Mouse (Mus musculus): ENCODE measurements around the gene Ppp1r9a.

Ppp1r9a gene

GRCm38 (mm10) chr6:5006283-5006946, 103.7 kb downstream of the Ppp1r9a start:
- DNase-seq (ENCODE audit: low read depth) = no peak

- DNase-seq (ENCODE audit: low read depth) = no peak
These were observed 105.4 kb downstream of the Ppp1r9a start for GRCm38 (mm10) chr6:5008166-5008565.

- DNase-seq (ENCODE audit: low read depth) = no peak
These were observed 105.9 kb downstream of the Ppp1r9a start for GRCm38 (mm10) chr6:5008603-5009002.

- no peak for DNase-seq (ENCODE audit: low read depth)
These were observed 108.1 kb downstream of the Ppp1r9a start for GRCm38 (mm10) chr6:5010553-5011416.

GRCm38 (mm10) chr6:5012794-5013193, 110.1 kb downstream of the Ppp1r9a start:
- no peak for DNase-seq (ENCODE audit: low read depth)

- DNase-seq (ENCODE audit: low read depth) = no peak
These were observed 111.8 kb downstream of the Ppp1r9a start for GRCm38 (mm10) chr6:5014567-5014966.

GRCm38 (mm10) chr6:5015173-5015572, 112.5 kb downstream of the Ppp1r9a start:
- DNase-seq (ENCODE audit: low read depth) = no peak

- DNase-seq (ENCODE audit: low read depth) = no peak
These were observed 115.3 kb downstream of the Ppp1r9a start for GRCm38 (mm10) chr6:5017945-5018511.

GRCm38 (mm10) chr6:5019208-5019607, 116.5 kb downstream of the Ppp1r9a start:
- DNase-seq (ENCODE audit: low read depth) = no peak

- DNase-seq (ENCODE audit: low read depth) = peak; percentile 3
These were observed 117.3 kb downstream of the Ppp1r9a start for GRCm38 (mm10) chr6:5019969-5020368.

- no peak for DNase-seq (ENCODE audit: low read depth)
These were observed 117.8 kb downstream of the Ppp1r9a start for GRCm38 (mm10) chr6:5020510-5020909.

- peak; percentile 16 for DNase-seq (ENCODE audit: low read depth)
These were observed 120.0 kb downstream of the Ppp1r9a start for GRCm38 (mm10) chr6:5022677-5023076.

- no peak for DNase-seq (ENCODE audit: low read depth)
These were observed 122.2 kb downstream of the Ppp1r9a start for GRCm38 (mm10) chr6:5024893-5025292.

- no peak for DNase-seq (ENCODE audit: low read depth)
These were observed 124.1 kb downstream of the Ppp1r9a start for GRCm38 (mm10) chr6:5026772-5027171.

GRCm38 (mm10) chr6:5027213-5027612, 124.5 kb downstream of the Ppp1r9a start:
- no peak for DNase-seq (ENCODE audit: low read depth)

- DNase-seq (ENCODE audit: low read depth) = peak; percentile 31
These were observed 125.1 kb downstream of the Ppp1r9a start for GRCm38 (mm10) chr6:5027801-5028200.

- no peak for DNase-seq (ENCODE audit: low read depth)
These were observed 126.6 kb downstream of the Ppp1r9a start for GRCm38 (mm10) chr6:5029205-5029927.

- DNase-seq (ENCODE audit: low read depth) = no peak
These were observed 127.2 kb downstream of the Ppp1r9a start for GRCm38 (mm10) chr6:5029956-5030355.

GRCm38 (mm10) chr6:5032986-5033633, 130.4 kb downstream of the Ppp1r9a start:
- DNase-seq (ENCODE audit: low read depth) = no peak

GRCm38 (mm10) chr6:5037225-5037624, 134.5 kb downstream of the Ppp1r9a start:
- no peak for DNase-seq (ENCODE audit: low read depth)

GRCm38 (mm10) chr6:5038140-5038749, 135.5 kb downstream of the Ppp1r9a start:
- no peak for DNase-seq (ENCODE audit: low read depth)

Measured in 416B (cell line).